Mouse (Mus musculus) heart, embryonic 11.5 days (tissue): Measurements from ENCODE around the gene Kirrel3. TPM values are rescaled to one million over a fixed set of nuclear protein-coding genes. Genes with fewer than 3 reads are reported as not detected.

Source experiments
- ATAC-seq: fragments of 200-750 bp; cut with Nextera tagmentation; replicated peaks from 2 replicates; pipeline ENCODE4 v1.8.0; 2017; ENCODE audit warnings: moderate library complexity; ENCODE audit not compliant: insufficient number of reproducible peaks, low FRiP score, low TSS enrichment
- H3K27ac ChIP-seq: fragments of 300-500 bp; sonication (generic); 2 replicates; pipeline ENCODE4 v1.5.1; 2014; ENCODE audit warnings: mild to moderate bottlenecking, low read depth, low read length
- H3K27me3 ChIP-seq: fragments of 300-500 bp; sonication (generic); 2 replicates; pipeline ENCODE4 v1.6.1; 2014; ENCODE audit warnings: mild to moderate bottlenecking, low read length, mixed read lengths; ENCODE audit not compliant: control insufficient read depth, insufficient read depth
- H3K36me3 ChIP-seq: fragments of 300-500 bp; sonication (generic); 2 replicates; pipeline ENCODE4 v1.6.1; 2014; ENCODE audit warnings: mild to moderate bottlenecking, low read length, moderate library complexity, mixed read lengths; ENCODE audit not compliant: control insufficient read depth, insufficient read depth
- H3K4me1 ChIP-seq: fragments of 300-500 bp; sonication (generic); 2 replicates; pipeline ENCODE4 v1.6.1; 2014; ENCODE audit warnings: low read length; ENCODE audit not compliant: control insufficient read depth, insufficient read depth
- H3K4me2 ChIP-seq: fragments of 300-500 bp; sonication (generic); 2 replicates; pipeline ENCODE4 v1.6.1; 2014; ENCODE audit warnings: mild to moderate bottlenecking, moderate library complexity
- H3K4me3 ChIP-seq: fragments of 300-500 bp; sonication (generic); 2 replicates; pipeline ENCODE4 v1.5.1; 2014; ENCODE audit warnings: low read depth, low read length
- H3K9ac ChIP-seq: fragments of 300-500 bp; sonication (generic); 2 replicates; pipeline ENCODE4 v1.6.1; 2014; ENCODE audit warnings: mild to moderate bottlenecking, low read depth, low read length, moderate library complexity
- H3K9me3 ChIP-seq: fragments of 300-500 bp; sonication (generic); replicated peaks from 2 replicates; pipeline ENCODE4 v1.6.1; 2016; ENCODE audit warnings: low read length; ENCODE audit not compliant: control insufficient read depth
- WGBS: fragments of 180-500 bp; shearing (Covaris S2); extraction: QIAGEN DNeasy Blood & Tissue Kit; methylation state at CpG from one replicate; pipeline ENCODE4 v1.1.7; 2014; ENCODE audit not compliant: insufficient replicate concordance; 5-methylcytosine and 5-hydroxymethylcytosine counted together
- polyA plus RNA-seq: library from polyadenylated mRNA; unstranded; fragments of >200 nt; fragmentation: Nextera tagmentation; extraction: Ambion mirVana; gene quantifications from 2 replicates; pipeline ENCODE4 v1.2.1, GENCODE M21; 2014

Kirrel3 gene
- polyA plus RNA-seq, 1 experiment from 2014 or later: 1.0 TPM

DNA sequence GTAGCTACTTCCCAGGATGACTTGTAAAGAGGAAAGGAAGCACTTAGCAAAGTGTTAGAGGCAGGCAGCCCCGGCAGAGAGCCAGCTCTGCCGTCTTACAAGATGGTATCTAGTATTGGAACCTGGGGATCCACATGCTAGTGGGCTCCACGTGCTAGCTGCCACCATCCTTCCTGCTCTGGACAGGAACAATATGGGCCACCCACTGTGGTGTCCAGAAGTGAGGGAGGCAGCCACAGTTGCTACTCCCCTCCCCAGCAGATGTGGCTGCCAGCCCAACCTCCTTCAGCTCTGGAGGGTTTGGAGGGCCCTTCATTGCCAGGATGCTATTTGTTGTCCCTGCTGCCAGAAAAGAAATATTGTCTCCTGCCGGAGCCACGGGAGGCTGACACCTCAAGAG lies 396.1 kb downstream of the Kirrel3 start:
- no peaks in the 10 kb centered on the region for H3K27me3 ChIP-seq
- H3K4me3 ChIP-seq: no peak overlapping the region
- H3K9ac ChIP-seq: no peak overlapping the region
- H3K27ac ChIP-seq: no peak overlapping the region
- ATAC-seq: no peak
- H3K4me2 ChIP-seq: no peak overlapping the region
- H3K4me1 ChIP-seq: no peaks in the 10 kb centered on the region
- H3K9me3 ChIP-seq: no peaks in the 10 kb centered on the region
- WGBS: 43% methylated on average over 5 of the region's 5 CpGs
- H3K36me3 ChIP-seq: no peaks in the 10 kb centered on the region

DNA sequence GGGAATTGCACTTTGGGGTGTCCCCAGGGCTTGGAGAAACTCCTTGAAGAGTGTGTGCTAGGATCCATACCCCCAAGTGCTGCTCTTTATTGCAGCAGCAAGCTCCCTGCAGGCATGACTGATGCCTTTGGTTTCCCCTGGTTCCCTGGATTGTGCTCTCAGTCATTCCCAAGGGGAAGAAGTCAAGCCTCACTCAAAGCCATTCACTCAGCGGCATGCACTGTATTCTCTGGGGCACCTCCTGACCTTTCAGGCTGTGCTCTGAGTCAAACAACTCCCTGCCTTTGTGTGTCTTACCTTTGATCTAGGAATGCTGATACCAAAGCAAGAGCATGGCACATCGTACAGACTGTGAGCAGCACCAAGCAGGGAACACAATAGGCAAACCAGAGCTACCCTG lies 396.5 kb downstream of the Kirrel3 start:
- Histone ChIP-seq H3K4me2 (no peak overlapping the region), H3K4me3 (no peak overlapping the region), H3K27ac (no peak overlapping the region), H3K9ac (no peak overlapping the region), H3K36me3 (no peaks in the 10 kb centered on the region), H3K4me1 (no peaks in the 10 kb centered on the region), H3K27me3 (no peaks in the 10 kb centered on the region), H3K9me3 (no peaks in the 10 kb centered on the region)
- 48% methylated on average over 2 of the region's 2 CpGs for WGBS
- no peak for ATAC-seq

DNA sequence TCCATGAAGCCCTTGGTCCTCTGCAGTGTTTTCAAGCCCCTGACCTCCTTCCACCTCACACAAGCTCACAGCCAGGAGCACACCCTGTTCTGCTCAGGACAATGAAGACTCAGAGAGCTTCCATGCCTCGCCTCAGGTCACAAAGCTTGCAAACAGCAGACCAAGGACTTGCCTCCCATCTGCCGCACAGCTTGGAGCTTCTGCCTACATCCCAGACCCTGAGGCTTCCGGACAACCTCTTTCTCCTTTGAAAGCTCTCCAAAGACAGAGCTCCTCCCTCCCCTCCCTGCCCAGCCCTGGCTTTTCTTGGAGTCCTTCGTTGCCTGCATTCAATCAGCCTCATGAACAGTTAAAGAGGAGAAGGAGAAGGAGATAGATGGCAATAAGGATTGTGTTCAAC lies 397.4 kb downstream of the Kirrel3 start:
- WGBS: 25% methylated on average over 4 of the region's 4 CpGs
- no peaks in the 10 kb centered on the region for H3K4me1 ChIP-seq
- no peaks in the 10 kb centered on the region for H3K9me3 ChIP-seq
- no peak overlapping the region for H3K4me3 ChIP-seq
- no peak overlapping the region for H3K4me2 ChIP-seq
- no peaks in the 10 kb centered on the region for H3K27me3 ChIP-seq
- no peaks in the 10 kb centered on the region for H3K36me3 ChIP-seq
- no peak overlapping the region for H3K9ac ChIP-seq
- ATAC-seq: no peak
- H3K27ac ChIP-seq: no peak overlapping the region

DNA sequence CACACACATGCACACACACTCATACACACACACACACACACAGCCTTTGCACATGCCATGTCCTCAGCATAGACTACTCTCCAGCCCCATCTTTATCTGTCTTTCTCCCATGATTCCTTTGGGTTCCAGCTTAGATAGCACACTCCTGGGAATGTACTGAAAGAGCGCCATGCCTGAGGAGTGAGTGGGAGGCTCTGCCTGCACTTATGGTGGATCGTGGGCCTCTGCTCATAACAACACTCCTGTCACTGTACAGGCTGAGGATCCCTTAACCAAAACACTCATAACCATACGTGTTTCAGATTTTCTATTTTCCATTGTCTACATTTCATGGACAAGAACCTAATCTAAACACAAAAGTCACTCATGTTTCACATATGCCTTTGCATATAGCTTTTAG lies 398.6 kb downstream of the Kirrel3 start:
- H3K36me3 ChIP-seq: no peaks in the 10 kb centered on the region
- no peak overlapping the region for H3K4me2 ChIP-seq
- no peak for ATAC-seq
- no peaks in the 10 kb centered on the region for H3K27me3 ChIP-seq
- no peaks in the 10 kb centered on the region for H3K9me3 ChIP-seq
- 74% methylated on average over 3 of the region's 3 CpGs for WGBS
- H3K4me1 ChIP-seq: no peaks in the 10 kb centered on the region
- no peak overlapping the region for H3K27ac ChIP-seq
- H3K4me3 ChIP-seq: no peak overlapping the region
- H3K9ac ChIP-seq: no peak overlapping the region

DNA sequence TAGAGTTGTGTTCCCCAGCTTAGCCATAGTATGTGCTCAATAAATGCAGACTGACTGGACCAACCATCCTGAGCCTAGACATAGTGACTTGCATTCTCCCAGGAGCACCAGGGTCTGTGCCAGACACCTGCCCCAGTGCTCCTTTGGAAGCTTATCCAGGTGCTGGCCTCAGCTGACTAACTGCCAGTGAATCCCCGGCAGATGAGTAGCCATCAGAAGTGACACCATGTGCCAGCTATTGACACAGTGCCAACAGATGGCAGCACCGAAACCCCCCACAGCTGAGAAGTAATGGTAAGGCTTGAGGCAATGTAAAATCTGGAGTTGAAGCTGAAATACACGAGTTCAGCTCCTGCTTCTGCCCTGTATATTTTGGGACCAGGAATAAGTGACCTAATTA lies 399.2 kb downstream of the Kirrel3 start:
- H3K4me3 ChIP-seq: no peak overlapping the region
- H3K27me3 ChIP-seq: no peaks in the 10 kb centered on the region
- no peak for ATAC-seq
- no peaks in the 10 kb centered on the region for H3K9me3 ChIP-seq
- no peak overlapping the region for H3K4me2 ChIP-seq
- H3K9ac ChIP-seq: no peak overlapping the region
- H3K4me1 ChIP-seq: no peaks in the 10 kb centered on the region
- 75% methylated on average over 3 of the region's 3 CpGs for WGBS
- no peaks in the 10 kb centered on the region for H3K36me3 ChIP-seq
- H3K27ac ChIP-seq: no peak overlapping the region

DNA sequence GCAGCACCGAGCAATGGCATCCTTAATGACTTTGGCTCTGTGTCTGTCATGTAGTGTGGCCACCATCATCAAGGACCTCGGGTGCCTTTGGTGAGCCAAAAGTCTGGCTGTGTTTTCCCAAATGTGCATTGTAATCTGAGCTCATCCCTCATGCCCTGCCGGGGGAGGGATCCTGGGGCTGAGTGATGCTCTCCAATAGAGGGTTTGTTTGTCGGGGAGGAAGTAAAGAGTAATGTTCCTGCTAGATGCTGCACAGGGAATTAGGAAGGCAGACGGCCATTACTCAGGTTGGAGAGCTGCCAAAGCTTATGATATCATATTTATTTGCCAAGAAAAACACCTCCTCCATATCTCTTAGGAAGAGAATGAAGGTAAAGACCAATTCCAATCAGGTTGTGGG lies 401.1 kb downstream of the Kirrel3 start:
- no peaks in the 10 kb centered on the region for H3K36me3 ChIP-seq
- 49% methylated on average over 5 of the region's 5 CpGs for WGBS

DNA sequence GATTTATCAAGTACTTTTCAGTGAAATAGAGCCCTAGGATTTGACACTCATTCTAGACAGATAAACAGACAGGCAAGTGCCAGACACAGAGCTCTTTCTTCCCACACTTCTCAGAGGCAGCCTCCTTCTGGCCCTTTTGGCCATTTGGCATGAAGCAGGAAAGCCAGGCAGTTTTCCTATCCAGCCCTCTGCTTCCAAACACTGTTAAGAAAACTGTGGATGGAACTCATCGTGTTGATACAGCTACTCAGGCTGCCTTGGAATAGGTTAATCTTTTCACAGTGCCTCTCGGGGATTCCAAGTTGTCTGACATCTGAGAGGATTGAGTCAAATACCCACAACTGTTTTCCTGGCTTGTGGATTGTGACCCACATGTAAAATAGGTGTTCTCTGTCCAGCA lies 401.5 kb downstream of the Kirrel3 start:
- no peaks in the 10 kb centered on the region for H3K36me3 ChIP-seq
- no peak overlapping the region for H3K27ac ChIP-seq
- no peak overlapping the region for H3K4me2 ChIP-seq
- no peaks in the 10 kb centered on the region for H3K9me3 ChIP-seq
- H3K27me3 ChIP-seq: no peaks in the 10 kb centered on the region
- H3K9ac ChIP-seq: no peak overlapping the region
- H3K4me1 ChIP-seq: no peaks in the 10 kb centered on the region
- WGBS: 13% methylated on average over 2 of the region's 2 CpGs
- H3K4me3 ChIP-seq: no peak overlapping the region
- no peak for ATAC-seq

More for the DNA sequence above, 401.1 kb downstream of the Kirrel3 start:
- no peak overlapping the region for H3K4me3 ChIP-seq
- no peak overlapping the region for H3K27ac ChIP-seq
- H3K27me3 ChIP-seq: no peaks in the 10 kb centered on the region
- no peak overlapping the region for H3K9ac ChIP-seq
- no peak for ATAC-seq
- H3K9me3 ChIP-seq: no peaks in the 10 kb centered on the region
- no peaks in the 10 kb centered on the region for H3K4me1 ChIP-seq
- no peak overlapping the region for H3K4me2 ChIP-seq

DNA sequence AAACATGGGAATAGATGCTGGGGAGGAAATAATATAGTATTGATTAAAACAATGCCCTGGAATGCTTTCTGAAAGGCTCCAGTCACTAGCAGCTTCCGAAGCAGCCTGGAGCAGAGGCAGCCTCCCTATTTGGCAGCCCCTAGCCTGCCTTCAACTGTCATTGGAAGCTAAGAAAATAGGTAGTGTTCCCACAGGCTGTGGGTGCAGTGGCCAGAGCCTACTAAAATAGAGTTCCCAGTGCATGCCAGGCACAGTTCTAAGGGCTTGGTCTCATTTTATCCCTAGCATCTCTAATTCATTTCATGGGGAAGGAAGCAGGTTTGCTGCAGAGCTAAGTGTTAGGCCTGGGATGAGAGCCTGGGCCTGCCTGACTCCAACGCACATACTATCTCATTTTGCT lies 402.6 kb downstream of the Kirrel3 start:
- H3K27ac ChIP-seq: no peak overlapping the region
- no peak overlapping the region for H3K4me3 ChIP-seq
- no peaks in the 10 kb centered on the region for H3K4me1 ChIP-seq
- H3K36me3 ChIP-seq: no peaks in the 10 kb centered on the region
- H3K27me3 ChIP-seq: no peaks in the 10 kb centered on the region
- no peaks in the 10 kb centered on the region for H3K9me3 ChIP-seq
- H3K4me2 ChIP-seq: no peak overlapping the region
- H3K9ac ChIP-seq: no peak overlapping the region
- ATAC-seq: no peak
- WGBS: 82% methylated on average over 2 of the region's 2 CpGs

DNA sequence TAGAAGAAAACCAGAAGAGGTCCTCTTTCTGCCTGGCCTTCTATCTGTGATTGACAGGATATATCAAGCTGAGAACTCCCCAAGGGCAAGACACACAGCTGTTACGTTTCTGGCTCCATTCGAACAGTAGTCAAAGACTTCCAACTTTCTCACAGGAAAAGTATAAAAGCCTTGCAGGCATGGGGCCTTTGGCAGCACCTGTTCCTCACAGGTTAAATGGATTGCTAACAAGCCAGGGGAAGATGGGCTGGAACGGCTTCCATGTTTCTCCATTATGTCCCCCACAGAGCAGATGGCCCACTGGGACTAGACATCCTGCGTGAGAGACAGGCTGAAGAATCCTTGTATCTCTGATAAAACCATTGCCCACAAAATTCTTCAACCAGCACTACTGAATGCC lies 415.5 kb downstream of the Kirrel3 start:
- ATAC-seq: no peak
- H3K27me3 ChIP-seq: no peaks in the 10 kb centered on the region
- H3K36me3 ChIP-seq: no peaks in the 10 kb centered on the region
- H3K27ac ChIP-seq: no peak overlapping the region
- H3K4me2 ChIP-seq: no peak overlapping the region
- 73% methylated on average over 4 of the region's 4 CpGs for WGBS
- no peak overlapping the region for H3K9ac ChIP-seq
- no peaks in the 10 kb centered on the region for H3K4me1 ChIP-seq
- no peaks in the 10 kb centered on the region for H3K9me3 ChIP-seq
- H3K4me3 ChIP-seq: no peak overlapping the region
